Mouse (Mus musculus): ENCODE measurements around the gene Gm49384.

The Gm49384 gene

GRCm38 (mm10) chr12:69198985-69199384 lies 5.1 kb downstream of the Gm49384 start:
- no peak for DNase-seq

GRCm38 (mm10) chr12:69198164-69198535 lies 5.9 kb downstream of the Gm49384 start, which contains the start of gene Dnaaf2:
Dnaaf2 (minus strand) TSS chr12:69198429.
- peak; percentile 81 for DNase-seq

- DNase-seq: peak; percentile 43
These were observed 6.5 kb downstream of the Gm49384 start for GRCm38 (mm10) chr12:69197378-69198163.

DNA sequence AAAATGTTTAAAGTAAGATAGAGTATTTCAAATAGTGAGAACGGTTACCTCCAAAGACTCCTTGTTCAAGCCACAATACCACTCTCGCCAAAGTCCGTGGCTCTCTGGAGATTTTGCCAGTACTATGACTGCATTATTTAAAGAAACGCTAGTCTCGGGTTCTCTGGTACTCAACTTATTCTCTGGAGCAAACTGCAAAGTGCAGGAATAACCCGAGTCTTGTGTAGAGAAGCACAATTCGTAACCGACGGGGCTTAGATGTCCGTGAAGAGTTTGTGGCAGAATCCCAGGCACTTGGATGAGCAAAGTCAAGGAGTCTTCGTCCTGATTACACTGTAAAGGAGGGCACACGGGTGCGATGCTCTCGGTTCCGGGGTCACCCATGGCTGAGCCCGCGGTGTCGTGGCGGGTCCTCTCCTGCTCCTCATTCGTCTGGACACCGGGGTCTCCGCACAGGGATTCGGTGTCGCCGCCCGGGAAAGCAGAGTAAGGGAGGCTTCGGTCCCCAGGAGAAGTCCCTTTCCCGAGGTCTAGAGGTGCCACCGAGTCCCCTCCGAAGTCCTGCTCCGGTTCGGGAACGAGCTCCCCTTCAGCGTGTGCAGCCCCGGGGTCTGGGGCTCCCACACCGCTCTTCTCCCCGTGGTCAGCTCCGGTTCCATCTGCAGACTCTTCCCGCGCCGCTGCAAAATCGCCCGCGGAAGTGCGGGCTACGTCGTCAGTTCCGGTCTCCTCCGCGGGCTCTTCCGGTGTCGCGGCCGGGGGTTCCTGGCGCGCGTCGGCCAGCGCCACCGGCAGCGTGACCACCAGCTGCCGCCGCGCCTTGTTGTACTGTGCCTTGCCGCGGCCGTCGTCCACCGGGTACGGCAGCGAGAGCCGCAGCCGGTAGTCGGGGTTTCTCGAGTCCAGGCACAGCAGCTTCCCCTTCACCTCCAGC lies 7.4 kb downstream of the Gm49384 start, which contains the start of gene Gm49383:
Gene Gm49383, minus strand, starts transcription at position 661 of the 934 bp plus-strand sequence.
- DNase-seq: peak; percentile 64

- DNase-seq: no peak
These were observed 11.4 kb downstream of the Gm49384 start for GRCm38 (mm10) chr12:69192637-69193036.

DNA sequence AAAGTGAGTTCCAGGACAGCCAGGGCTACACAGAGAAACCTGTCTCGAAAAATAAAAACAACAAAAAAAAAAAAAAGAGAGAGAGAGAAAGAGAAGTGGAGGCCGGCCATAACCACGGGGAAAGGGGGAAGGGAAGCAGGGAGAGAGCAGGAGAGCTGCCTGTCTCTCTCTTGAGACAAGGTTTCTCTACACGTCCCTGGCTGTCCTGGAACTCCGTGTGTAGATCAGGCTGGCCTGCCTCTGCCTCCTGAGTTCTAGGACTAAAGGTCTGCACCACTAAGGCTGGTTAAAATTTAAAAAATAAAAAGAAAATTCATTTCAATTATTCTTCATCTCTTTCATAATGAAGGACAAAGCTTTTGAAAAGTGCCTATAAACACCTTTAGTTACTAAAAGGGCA lies 12.7 kb downstream of the Gm49384 start:
- DNase-seq: no peak

- no peak for DNase-seq
These were observed 13.5 kb downstream of the Gm49384 start for GRCm38 (mm10) chr12:69190522-69190921.

DNA sequence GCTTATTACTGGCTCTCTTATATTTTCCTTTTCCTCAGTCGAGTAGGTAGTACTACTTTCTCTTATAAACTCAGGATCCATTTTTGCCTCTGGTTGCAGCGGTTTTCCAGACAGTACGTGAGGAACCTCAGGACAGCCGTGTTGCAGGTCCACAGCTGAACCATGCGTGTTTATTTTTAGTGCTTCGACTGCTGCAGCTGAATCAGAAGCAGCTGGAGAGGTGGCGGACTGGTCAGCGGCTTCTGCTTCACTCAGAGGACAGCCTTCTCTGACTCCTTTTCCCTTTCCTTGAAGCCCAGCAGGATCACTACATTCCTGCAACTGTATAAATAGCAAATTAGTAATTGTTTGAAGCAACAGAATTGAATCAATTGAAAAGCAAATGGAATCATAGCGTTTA lies 14.0 kb downstream of the Gm49384 start:
- DNase-seq: no peak

GRCm38 (mm10) chr12:69186811-69187471 lies 17.1 kb downstream of the Gm49384 start:
- no peak for DNase-seq

DNA sequence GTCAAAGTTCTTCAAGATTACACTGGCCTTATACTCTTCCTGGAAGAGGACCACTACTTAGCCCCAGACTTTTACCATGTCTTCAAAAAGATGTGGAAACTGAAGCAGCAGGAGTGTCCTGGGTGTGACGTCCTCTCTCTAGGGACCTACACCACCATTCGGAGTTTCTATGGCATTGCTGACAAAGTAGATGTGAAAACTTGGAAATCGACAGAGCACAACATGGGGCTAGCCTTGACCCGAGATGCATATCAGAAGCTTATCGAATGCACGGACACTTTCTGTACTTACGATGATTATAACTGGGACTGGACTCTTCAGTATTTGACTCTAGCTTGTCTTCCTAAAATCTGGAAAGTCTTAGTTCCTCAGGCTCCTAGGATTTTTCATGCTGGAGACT lies 18.7 kb downstream of the Gm49384 start:
- no peak for DNase-seq

- peak; percentile 66 for DNase-seq
These were observed 19.4 kb downstream of the Gm49384 start for GRCm38 (mm10) chr12:69184342-69185295.

DNA sequence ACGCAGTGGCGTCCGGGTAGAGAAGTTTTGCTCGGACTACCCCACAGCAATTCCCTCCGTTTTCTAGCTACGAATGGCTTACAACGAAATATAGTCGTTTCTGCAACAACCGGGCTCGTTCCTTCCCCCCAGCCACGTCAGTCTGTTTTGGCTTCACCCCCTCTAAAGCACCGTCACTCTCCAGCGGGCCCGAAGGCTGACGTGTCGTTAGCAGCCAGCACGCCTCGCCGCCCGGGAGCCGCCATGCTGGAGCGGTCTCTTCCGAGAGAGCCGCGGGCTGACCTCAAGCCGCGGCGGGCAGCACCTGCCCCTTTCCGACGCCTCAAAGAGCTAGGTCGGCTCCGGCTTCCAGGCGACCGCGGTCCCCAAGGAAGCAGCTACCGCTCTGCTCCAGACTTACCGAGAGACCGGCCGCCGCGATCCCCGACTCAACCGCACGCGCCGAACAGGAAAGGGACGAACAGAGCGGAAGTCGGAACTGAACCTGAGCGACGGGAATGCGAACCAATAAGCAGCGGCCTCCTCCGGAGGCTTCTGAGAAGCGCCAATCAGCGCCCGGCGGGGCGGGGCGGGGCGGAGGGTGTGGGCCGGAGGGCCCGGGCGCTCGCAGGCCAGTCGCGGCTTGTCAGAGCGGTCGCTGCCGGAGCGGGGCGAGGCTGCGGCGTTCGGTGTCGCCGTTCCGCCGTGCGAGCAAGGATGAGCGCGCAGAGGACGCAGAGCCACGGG lies 20.3 kb downstream of the Gm49384 start, which contains the start of the genes Rpl36al and Mgat2:
Gene Rpl36al, minus strand, starts transcription at position 501 of the 726 bp plus-strand sequence.
Gene Mgat2, plus strand, starts transcription at position 575 of the 726 bp plus-strand sequence.
- DNase-seq: peak; percentile 99

GRCm38 (mm10) chr12:69181800-69182199 lies 22.3 kb downstream of the Gm49384 start:
- DNase-seq: no peak

- DNase-seq: no peak
These were observed 24.7 kb downstream of the Gm49384 start for GRCm38 (mm10) chr12:69179371-69179770.

DNA sequence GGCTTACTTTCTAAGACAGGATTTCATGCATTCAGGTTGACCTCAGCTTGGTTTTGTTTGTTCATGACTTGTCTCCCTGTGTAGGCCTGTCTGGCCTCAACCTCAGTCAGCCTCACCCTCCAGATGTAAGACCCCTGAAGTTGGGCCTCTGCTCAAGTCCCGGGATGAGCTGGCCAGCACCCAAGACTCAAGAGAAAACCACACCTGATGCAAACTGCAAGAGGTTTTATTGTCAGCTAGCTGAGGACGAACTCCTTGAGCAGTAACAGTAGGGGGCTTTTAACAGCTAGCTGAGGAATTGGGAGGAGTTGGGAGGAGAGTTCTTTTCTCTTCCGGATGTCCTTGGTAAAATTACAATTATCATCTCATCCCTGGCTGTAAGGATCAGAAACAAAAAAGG lies 26.5 kb downstream of the Gm49384 start:
- no peak for DNase-seq

- DNase-seq: no peak
These were observed 28.1 kb downstream of the Gm49384 start for GRCm38 (mm10) chr12:69175975-69176374.

GRCm38 (mm10) chr12:69171307-69171706 lies 32.8 kb downstream of the Gm49384 start:
- DNase-seq: no peak

- peak; percentile 92 for DNase-seq
These were observed 35.5 kb downstream of the Gm49384 start, which contains the start of gene Lrr1 for GRCm38 (mm10) chr12:69168461-69169106. Lrr1 (plus strand) TSS chr12:69168814.

GRCm38 (mm10) chr12:69167656-69168460 lies 36.2 kb downstream of the Gm49384 start:
- no peak for DNase-seq
